Mouse (Mus musculus): Measurements from ENCODE around the gene Cyp4f40.
A peak's percentile ranks its signal among the peaks of the same experiment; 100 is the strongest.
"Not testable (repeated sequence)": the region's sequence is repeated elsewhere in the genome, so short reads cannot be mapped to it uniquely, and the experiment has no call there.

Cyp4f40 gene

DNA sequence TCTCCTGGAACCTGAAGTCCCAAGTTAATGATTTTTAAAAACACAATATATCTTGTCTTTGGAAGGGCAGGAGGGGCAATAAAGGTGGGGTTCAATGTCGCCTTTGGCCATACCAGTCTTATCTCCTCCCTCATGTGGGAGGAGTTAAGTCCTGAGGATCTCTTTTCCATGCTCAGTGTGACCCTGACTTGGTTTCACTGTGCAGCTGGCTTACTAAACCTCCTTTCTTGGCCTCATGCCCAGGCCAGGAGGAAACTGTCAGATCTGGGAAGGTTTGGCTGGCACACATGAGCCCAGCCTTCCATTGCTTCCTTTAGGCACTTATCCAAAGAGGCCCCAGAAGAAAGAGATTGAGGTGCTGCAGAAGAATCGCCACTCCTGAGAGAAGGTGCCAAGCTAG is at the start of gene Cyp4f40:
Gene Cyp4f40 (plus strand): TSS at position 189 of the 400 bp plus-strand sequence.
- no peak for DNase-seq (ENCODE audit: low read depth, low spot score)

- DNase-seq (ENCODE audit: low read depth, low spot score), result peak; percentile 30
These were observed 48.5 kb upstream of the Cyp4f40 start for GRCm38 (mm10) chr17:32610231-32610630.

DNA sequence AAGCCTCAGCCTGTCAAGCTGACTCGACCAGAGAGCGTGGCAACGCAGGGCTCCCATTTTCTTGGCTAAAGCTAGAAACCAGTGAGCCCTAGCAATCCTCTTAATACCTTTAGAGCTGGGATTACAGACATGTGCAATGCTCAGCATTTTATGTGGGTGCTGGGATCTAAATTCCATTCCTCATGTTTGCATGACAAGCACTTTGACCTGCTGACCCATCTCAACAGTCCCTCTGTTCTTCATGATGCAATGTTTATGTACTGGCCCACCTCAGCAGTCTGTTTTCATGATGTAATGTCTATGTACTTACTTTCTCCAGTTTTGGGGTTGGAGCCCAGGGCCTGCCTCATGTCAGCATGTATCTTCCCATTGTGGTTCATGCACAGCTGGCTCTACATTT is 47.8 kb upstream of the Cyp4f40 start:
- no peak for DNase-seq (ENCODE audit: low read depth, low spot score)

- no peak for DNase-seq (ENCODE audit: low read depth, low spot score)
These were observed 46.3 kb upstream of the Cyp4f40 start for GRCm38 (mm10) chr17:32612417-32612816.

- DNase-seq (ENCODE audit: low read depth, low spot score), result no peak
These were observed 41.4 kb upstream of the Cyp4f40 start for GRCm38 (mm10) chr17:32617252-32617651.

DNA sequence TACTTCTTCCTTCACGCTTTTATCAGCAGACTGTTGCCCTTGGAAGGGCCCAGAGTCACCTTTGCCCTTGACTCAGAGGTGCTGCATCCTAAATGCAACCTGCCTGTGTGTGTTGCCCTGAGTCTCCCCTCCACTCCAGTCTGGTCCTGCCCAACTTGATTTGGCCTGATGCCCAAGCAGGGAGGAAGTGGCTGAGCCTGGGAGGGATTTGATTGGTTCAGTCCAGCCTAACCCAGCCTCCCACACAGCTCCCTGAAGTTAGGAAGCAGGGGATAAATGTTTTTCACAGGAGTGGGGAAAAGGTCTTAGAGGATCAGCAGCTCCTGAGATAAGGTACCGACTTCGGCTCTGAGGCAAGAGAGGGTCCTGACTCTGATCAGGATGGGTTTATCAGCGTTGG is 37.7 kb upstream of the Cyp4f40 start, which contains the start of gene Cyp4f37:
Gene Cyp4f37 (plus strand): TSS at position 292 of the 400 bp plus-strand sequence.
- not testable (repeated sequence) for DNase-seq (ENCODE audit: low read depth, low spot score)

DNA sequence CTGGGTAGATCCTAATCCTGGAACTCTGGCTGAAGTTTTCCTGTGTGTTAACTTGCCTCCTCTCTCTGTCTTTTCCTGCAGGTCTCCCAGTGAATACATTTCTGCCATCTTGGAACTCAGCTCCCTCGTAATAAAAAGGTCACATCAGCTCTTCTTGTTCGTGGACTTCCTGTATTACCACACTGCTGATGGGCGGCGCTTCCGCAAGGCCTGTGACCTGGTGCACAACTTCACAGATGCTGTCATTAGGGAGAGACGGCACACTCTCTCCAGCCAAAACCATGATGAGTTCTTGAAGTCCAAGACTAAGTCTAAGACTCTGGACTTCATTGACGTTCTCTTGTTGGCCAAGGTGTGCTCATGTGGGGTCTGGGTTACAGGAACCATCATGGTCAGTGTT is 29.0 kb upstream of the Cyp4f40 start:
- not testable (repeated sequence) for DNase-seq (ENCODE audit: low read depth, low spot score)

DNA sequence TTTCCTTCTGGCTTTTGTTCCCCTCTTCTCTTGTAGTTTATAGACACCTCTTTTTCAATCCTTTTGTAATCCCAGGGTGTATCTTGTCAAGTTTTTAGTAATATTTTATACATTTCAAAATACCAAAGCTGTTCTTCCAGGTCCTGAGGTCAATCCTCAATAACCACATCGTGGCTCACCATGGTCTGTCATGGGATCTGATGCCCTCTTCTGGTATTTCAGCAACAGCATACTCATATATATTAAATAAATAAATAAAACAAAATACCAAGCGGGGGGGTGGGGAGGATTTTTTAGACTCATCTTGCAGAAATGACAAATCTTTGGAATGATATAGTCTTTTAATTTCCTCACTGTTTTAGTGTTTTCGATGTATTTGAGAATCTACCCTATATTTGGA is 26.8 kb upstream of the Cyp4f40 start:
- DNase-seq (ENCODE audit: low read depth, low spot score), result no peak

GRCm38 (mm10) chr17:32634242-32634971 is 24.3 kb upstream of the Cyp4f40 start:
- not testable (repeated sequence) for DNase-seq (ENCODE audit: low read depth, low spot score)

DNA sequence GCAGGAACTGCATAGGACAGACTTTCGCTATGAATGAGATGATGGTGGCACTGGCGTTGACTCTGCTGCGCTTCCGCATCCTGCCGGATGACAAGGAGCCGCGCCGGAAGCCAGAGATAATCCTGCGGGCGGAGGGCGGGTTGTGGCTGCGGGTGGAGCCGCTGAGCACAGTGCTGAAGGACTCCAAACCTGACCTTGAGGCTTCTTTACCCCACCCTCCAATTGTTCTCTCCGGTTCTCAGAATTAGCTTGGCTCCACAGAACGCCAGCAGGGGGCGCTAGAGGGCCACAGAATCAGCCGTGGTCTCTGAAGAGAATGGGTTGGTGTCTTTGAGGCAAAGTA is 23.8 kb upstream of the Cyp4f40 start:
- DNase-seq (ENCODE audit: low read depth, low spot score), result peak; percentile 96

- DNase-seq (ENCODE audit: low read depth, low spot score), result peak; percentile 29
These were observed 22.4 kb upstream of the Cyp4f40 start for GRCm38 (mm10) chr17:32636341-32636740.

- DNase-seq (ENCODE audit: low read depth, low spot score), result no peak
These were observed 21.5 kb upstream of the Cyp4f40 start for GRCm38 (mm10) chr17:32637151-32637550.

GRCm38 (mm10) chr17:32646631-32647030 is 12.1 kb upstream of the Cyp4f40 start:
- no peak for DNase-seq (ENCODE audit: low read depth, low spot score)

GRCm38 (mm10) chr17:32653860-32654259 is 4.8 kb upstream of the Cyp4f40 start:
- no peak for DNase-seq (ENCODE audit: low read depth, low spot score)

DNA sequence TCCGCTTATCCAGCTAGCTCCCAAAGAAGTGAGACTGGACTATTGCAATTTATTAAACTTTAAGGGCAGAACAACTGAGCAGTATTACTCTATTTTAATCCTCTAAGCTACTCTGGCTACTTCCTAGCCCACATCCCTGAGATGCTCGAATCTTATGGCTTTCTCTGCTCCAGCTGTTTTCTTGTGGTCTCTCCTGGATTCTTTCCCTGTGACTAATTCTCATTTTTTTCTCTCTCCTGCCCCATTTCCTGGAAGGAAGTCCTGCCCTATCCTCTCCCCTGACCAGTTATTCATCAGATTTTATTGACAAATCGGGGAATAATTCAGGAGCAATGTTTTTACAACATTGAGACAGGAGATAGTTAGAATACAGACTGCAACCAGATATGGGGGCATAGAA is 1.7 kb upstream of the Cyp4f40 start:
- DNase-seq (ENCODE audit: low read depth, low spot score), result no peak

- DNase-seq (ENCODE audit: low read depth, low spot score), result no peak
These were observed 454 bp upstream of the Cyp4f40 start for GRCm38 (mm10) chr17:32658246-32658645.

- no peak for DNase-seq (ENCODE audit: low read depth, low spot score)
These were observed 15.3 kb downstream of the Cyp4f40 start for GRCm38 (mm10) chr17:32673976-32674375.

DNA sequence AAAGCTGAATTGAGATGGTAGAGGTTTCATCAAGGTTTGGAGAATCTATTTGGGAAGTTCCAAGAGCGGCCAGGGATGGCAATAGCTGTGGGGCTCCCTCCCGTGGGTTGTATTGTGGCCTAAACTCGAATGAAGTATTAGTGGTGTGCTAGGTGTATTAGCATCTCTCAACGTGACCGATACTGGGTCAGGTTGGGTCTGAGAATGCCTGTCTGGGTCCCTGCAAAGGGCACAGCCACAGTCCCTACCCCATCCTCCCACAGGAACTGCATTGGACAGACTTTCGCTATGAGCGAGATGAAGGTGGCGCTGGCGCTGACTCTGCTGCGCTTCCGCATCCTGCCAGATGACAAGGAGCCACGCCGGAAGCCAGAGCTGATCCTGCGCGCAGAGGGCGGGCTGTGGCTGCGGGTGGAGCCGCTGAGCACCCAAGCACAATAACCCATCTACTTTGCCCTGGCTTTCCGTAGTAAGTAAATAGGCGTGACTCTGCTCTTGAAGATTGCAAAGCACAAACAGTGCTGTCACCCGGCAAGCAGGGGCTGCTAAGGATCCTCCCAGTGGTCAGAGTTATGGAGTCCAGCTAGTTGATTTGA is 17.4 kb downstream of the Cyp4f40 start:
- peak; percentile 68 for DNase-seq (ENCODE audit: low read depth, low spot score)

DNA sequence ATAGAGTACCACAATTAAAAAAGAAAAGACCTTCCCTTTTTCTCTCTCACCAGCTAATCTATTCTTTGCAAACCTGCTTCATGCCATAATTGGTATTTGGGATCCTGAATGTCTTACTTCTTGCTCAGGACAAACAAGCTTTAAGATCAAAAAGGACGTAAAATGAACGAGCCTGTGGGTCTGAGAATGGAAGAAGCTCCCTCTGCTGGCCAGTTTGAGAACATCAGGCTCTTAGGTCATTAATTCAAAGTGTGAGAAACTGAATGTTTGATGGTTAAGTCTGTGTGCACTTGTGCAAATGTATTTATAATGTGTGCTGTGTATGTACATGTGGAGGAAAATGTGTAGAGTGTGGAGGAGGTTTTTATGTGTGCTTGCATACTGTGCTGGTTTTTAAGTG is 21.7 kb downstream of the Cyp4f40 start:
- peak; percentile 66 for DNase-seq (ENCODE audit: low read depth, low spot score)

DNA sequence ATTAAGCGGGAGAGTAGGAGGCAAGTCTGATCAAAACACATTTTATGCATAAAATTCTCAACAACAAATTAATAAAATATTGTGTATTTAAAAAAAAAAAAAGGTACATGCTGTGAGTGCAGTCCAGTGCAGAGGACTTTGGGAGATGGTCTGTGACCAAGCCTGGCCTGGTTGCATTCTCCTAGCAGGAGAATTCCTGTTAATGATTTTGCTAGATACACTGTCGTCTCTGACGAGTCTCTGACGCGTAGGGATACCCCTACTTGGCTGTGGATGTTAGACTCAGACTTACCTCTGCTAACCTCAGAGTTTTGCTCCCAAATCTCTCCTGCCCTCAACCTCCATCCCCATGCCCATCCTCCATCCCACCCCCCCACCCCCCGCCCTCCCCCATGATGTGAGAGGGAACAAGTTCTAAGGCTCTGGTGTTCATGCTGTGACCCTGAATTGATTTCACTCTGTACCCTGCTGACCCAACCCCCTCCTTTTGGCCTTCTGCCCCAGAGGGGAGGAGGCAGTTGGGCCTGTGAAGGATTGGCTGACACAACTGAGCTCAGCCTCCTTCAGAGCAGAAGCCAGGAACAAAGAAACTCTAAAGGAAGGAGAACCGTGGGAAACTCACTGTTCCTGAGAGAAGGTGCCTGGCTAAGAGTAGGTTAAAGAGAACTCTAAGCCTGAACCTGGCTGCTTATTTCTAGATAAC is 26.5 kb downstream of the Cyp4f40 start, which contains the start of gene Cyp4f15:
Gene Cyp4f15 (plus strand): TSS at position 580 of the 703 bp plus-strand sequence.
- DNase-seq (ENCODE audit: low read depth, low spot score), result peak; percentile 25

DNA sequence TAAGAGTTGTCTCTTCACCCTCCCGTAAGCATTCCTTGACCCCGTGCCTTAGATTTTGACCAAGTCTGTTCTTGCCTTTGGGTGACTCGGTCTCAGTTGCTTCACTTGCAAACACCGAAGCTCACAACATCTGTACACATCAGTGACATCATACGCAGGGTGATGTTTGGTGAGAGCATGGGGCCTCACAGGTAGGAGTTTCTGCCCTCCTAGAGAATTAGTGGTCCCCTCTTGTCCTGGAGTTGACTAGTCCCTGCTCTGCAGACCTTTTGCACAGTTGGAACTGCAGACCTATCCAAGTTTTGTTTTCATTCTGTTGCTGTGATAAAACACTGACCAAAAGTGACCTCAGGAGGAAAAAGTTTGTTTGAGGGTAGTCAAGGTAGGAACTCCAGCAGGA is 28.0 kb downstream of the Cyp4f40 start:
- DNase-seq (ENCODE audit: low read depth, low spot score), result no peak

GRCm38 (mm10) chr17:32690959-32691358 is 32.3 kb downstream of the Cyp4f40 start:
- no peak for DNase-seq (ENCODE audit: low read depth, low spot score)

- peak; percentile 80 for DNase-seq (ENCODE audit: low read depth, low spot score)
These were observed 44.1 kb downstream of the Cyp4f40 start for GRCm38 (mm10) chr17:32702826-32703225.
